Mouse (Mus musculus) neural tube, embryonic 11.5 days (tissue): ENCODE results near the gene Tpr. TPM values are rescaled to one million over a fixed set of nuclear protein-coding genes. Genes with fewer than 3 reads are reported as not detected.

Experiments
- ATAC-seq: fragments of 200-750 bp; cut with Nextera tagmentation; 2 replicates; pipeline ENCODE4 v1.8.0; 2017; ENCODE audit warnings: moderate number of reproducible peaks, mild to moderate bottlenecking, moderate TSS enrichment, moderate library complexity; ENCODE audit not compliant: insufficient read depth, low FRiP score, low TSS enrichment
- DNase-seq: peaks from one replicate; pipeline ENCODE4 v3.0.0-alpha.2; 2015; ENCODE audit warnings: low spot score
- H3K27ac ChIP-seq: fragments of 300-500 bp; sonication (generic); 2 replicates; pipeline ENCODE4 v1.5.1; 2014; ENCODE audit warnings: low read depth, mild to moderate bottlenecking, low read length
- H3K27me3 ChIP-seq: fragments of 300-500 bp; sonication (generic); 2 replicates; pipeline ENCODE4 v1.6.1; 2014; ENCODE audit warnings: mild to moderate bottlenecking, low read length, mixed read lengths; ENCODE audit not compliant: control insufficient read depth, insufficient read depth
- H3K36me3 ChIP-seq: fragments of 300-500 bp; sonication (generic); 2 replicates; pipeline ENCODE4 v1.6.1; 2014; ENCODE audit warnings: mild to moderate bottlenecking, low read length, moderate library complexity, mixed read lengths; ENCODE audit not compliant: control insufficient read depth, insufficient read depth
- H3K4me1 ChIP-seq: fragments of 300-500 bp; sonication (generic); 2 replicates; pipeline ENCODE4 v1.6.1; 2014; ENCODE audit warnings: low read length, mixed read lengths; ENCODE audit not compliant: control insufficient read depth, insufficient read depth
- H3K4me2 ChIP-seq: fragments of 300-500 bp; sonication (generic); 2 replicates; pipeline ENCODE4 v1.6.1; 2014; ENCODE audit warnings: low read depth, mild to moderate bottlenecking, moderate library complexity
- H3K4me3 ChIP-seq: fragments of 300-500 bp; sonication (generic); 2 replicates; pipeline ENCODE4 v1.5.1; 2014; ENCODE audit warnings: low read depth, low read length
- H3K9ac ChIP-seq: fragments of 300-500 bp; sonication (generic); 2 replicates; pipeline ENCODE4 v1.6.1; 2014; ENCODE audit warnings: mild to moderate bottlenecking, low read length
- H3K9me3 ChIP-seq: fragments of 300-500 bp; sonication (generic); 2 replicates; pipeline ENCODE4 v1.6.1; 2016; ENCODE audit warnings: low read length; ENCODE audit not compliant: control insufficient read depth
- WGBS: fragments of 180-500 bp; shearing (Covaris S2); extraction: QIAGEN DNeasy Blood & Tissue Kit; methylation state at CpG from one replicate; pipeline ENCODE4 v1.1.7; 2014; 5-methylcytosine and 5-hydroxymethylcytosine counted together
- polyA plus RNA-seq: library from polyadenylated mRNA; unstranded; fragments of >200 nt; fragmentation: Nextera tagmentation; extraction: Ambion mirVana; gene quantifications from 2 replicates; pipeline ENCODE4 v1.2.1, GENCODE M21; 2014

The Tpr gene
- 135 and 143 TPM in 2 replicates for polyA plus RNA-seq

DNA sequence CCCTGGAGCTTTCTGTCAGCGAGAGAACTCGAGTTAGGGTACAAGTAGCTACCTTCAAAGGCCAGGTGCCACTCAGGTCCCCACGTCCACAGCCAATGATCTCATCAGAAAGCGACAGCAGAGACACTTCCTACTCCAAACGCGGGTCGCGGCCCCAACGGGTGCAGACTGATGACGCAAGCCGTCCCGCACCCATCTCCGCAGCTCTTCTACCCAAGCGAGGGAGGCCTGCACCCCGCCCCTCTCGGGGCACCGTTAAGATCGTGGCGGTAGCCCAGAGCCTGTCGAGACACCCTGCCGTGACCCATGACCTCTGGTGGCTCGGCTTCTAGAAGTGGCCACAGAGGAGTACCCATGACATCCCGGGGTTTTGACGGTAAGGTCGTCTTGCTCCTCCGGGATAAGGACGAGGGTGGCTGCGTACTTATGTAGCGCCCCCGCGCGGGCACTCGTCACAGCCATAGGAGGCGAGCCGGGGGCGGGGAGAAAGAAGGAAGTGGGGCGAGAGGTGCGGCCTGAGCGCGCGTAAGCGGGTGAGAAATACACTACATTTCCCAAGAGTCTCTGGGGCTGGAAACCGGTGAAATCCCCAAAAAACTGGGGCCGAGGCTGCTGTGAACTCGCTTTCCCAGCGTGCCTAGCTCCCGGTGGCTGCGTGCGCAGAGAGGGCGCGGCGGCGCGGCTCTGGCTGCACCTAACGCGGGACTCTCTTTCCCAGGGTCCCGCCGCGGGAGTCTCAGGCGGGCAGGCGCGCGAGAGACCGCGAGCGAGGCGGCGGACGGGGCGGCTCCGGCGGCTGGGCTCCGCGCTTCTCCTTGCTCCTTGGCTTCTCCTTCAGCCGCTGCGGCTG is at the start of gene Tpr, which contains the start of gene Odr4:
Gene Tpr, plus strand, starts transcription at position 201 of the 850 bp plus-strand sequence.
Gene Odr4, minus strand, starts transcription at position 443 of the 850 bp plus-strand sequence.
- peak within 1 kb of the TSS; percentile 69 for H3K9ac ChIP-seq
- ATAC-seq (peak; percentile 96), DNase-seq (peak; percentile 99)
- H3K4me2 ChIP-seq = peak within 1 kb of the TSS; percentile 52
- H3K4me1 ChIP-seq = 0 out of 2 replicates have a peak, but pooled peaks cover 2% of the 10 kb centered on the region
- under 1% methylated on average over 76 of the region's 76 CpGs for WGBS
- no peaks in the 10 kb centered on the region for H3K9me3 ChIP-seq
- peak within 1 kb of the TSS; percentile 65 for H3K27ac ChIP-seq
- H3K4me3 ChIP-seq = peak within 1 kb of the TSS; percentile 82
- H3K27me3 ChIP-seq = no peaks in the 10 kb centered on the region
- no peaks in the 10 kb centered on the region; the same call in none of the 2 replicates for H3K36me3 ChIP-seq

DNA sequence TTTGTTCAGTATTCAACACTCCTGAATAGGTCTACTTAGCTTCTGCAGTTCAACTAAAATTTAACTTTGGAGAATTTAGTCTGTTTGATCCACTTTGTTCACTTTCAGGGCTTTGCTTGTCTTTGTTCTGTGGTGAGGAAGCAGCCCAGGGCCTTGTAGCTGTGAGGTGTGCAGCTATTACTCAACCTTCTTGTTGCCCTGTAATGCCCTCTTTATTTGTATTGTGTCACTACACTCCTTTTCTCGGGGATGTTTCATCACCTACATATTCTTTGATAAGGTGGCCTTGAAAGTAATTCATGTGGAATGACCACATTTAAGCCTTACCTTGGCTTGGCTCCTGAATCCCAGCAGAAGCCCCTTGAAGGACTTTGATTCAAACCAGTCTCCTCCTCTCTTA is 31.8 kb upstream of the Tpr start:
- Histone ChIP-seq H3K27ac (no peak overlapping the region), H3K36me3 (no peaks in the 10 kb centered on the region), H3K9ac (no peak overlapping the region), H3K9me3 (no peaks in the 10 kb centered on the region), H3K27me3 (no peaks in the 10 kb centered on the region), H3K4me2 (no peak overlapping the region), H3K4me3 (no peak overlapping the region), H3K4me1 (no peaks in the 10 kb centered on the region)
- no peak for DNase-seq
- WGBS = 83% methylated on average over 1 of the region's 1 CpGs
- no peak for ATAC-seq

GRCm38 (mm10) chr1:150372895-150373294 is 19.7 kb upstream of the Tpr start:
- Histone ChIP-seq H3K4me2 (no peak overlapping the region), H3K9ac (no peak overlapping the region), H3K9me3 (no peaks in the 10 kb centered on the region), H3K4me3 (no peak overlapping the region), H3K27me3 (no peaks in the 10 kb centered on the region), H3K36me3 (no peaks in the 10 kb centered on the region), H3K4me1 (no peaks in the 10 kb centered on the region), H3K27ac (no peak overlapping the region)
- no peak for ATAC-seq
- 89% methylated on average over 3 of the region's 3 CpGs for WGBS
- DNase-seq = no peak

DNA sequence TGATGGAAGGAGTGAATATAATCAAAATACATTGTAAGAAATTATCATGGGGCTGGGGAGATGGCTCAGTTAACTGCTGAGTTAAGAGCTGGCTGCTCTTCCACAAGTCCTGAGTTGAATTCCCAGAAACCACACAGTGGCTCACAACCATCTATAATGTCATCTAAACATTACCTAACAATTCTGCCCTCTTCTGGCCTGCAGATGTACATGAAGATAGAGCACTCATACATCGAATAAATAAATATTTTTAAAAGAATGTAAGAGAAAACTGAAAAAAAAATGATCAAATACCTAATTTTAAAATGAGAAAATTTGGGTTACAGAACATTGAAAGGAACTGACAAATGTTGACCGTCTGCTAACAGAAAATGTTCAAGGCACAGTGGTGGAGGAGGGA is 18.4 kb upstream of the Tpr start:
- no peak overlapping the region for H3K27ac ChIP-seq
- H3K4me3 ChIP-seq = no peak overlapping the region
- no peaks in the 10 kb centered on the region for H3K4me1 ChIP-seq
- 92% methylated on average over 2 of the region's 2 CpGs for WGBS
- H3K9me3 ChIP-seq = no peaks in the 10 kb centered on the region
- no peak overlapping the region for H3K4me2 ChIP-seq
- DNase-seq = no peak
- no peaks in the 10 kb centered on the region for H3K27me3 ChIP-seq
- no peaks in the 10 kb centered on the region for H3K36me3 ChIP-seq
- H3K9ac ChIP-seq = no peak overlapping the region
- ATAC-seq = no peak

DNA sequence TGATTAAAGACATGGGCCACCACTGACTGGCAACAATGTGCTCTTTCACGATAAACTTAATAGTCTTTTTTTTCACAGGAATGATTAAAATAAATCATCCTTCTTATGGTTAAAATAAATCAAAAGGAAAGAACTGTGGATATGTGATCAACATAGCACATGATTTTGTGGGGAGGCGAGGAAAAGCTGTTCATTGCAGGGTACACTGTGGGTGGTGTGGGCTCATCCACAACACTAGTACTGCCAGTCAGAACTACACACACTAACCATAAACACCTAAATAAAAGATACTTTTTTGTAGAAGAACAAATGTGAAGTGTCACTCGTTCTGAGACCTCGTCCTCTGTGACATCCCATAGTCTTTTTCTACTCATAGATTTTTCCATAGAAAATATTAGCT is 8.5 kb upstream of the Tpr start:
- no peaks in the 10 kb centered on the region for H3K4me1 ChIP-seq
- ATAC-seq (no peak), DNase-seq (no peak)
- WGBS = 94% methylated on average over 4 of the region's 4 CpGs
- H3K4me3 ChIP-seq = no peak overlapping the region
- no peaks in the 10 kb centered on the region for H3K36me3 ChIP-seq
- H3K27ac ChIP-seq = no peak overlapping the region
- H3K27me3 ChIP-seq = no peaks in the 10 kb centered on the region
- no peak overlapping the region for H3K4me2 ChIP-seq
- H3K9ac ChIP-seq = no peak overlapping the region
- H3K9me3 ChIP-seq = no peaks in the 10 kb centered on the region

DNA sequence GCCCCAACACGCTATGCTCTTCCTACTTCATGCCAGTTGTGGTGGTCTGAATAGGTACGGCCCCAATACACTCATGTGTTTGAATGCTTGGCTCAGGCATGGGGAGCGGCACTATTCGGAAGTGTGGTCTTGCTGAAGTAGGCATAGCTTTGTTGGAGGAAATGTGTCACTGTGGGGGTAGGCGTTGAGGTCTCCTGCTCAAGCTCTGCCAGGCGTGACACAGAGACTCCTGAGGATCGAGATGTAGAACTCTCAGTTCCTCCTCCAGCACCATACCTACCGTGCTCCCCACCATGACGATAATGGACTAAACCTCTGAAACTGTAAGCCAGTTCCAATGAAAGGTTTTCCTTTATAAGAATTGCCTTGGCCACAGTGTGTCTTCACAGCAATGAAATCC is 5.1 kb upstream of the Tpr start:
- Histone ChIP-seq H3K9ac (no peak overlapping the region), H3K4me2 (no peak overlapping the region), H3K27ac (no peak overlapping the region), H3K9me3 (no peaks in the 10 kb centered on the region), H3K27me3 (no peaks in the 10 kb centered on the region), H3K4me3 (no peak overlapping the region), H3K36me3 (no peaks in the 10 kb centered on the region), H3K4me1 (0 out of 2 replicates have a peak, but pooled peaks cover 2% of the 10 kb centered on the region)
- WGBS = 94% methylated on average over 9 of the region's 9 CpGs
- ATAC-seq (no peak), DNase-seq (no peak)

DNA sequence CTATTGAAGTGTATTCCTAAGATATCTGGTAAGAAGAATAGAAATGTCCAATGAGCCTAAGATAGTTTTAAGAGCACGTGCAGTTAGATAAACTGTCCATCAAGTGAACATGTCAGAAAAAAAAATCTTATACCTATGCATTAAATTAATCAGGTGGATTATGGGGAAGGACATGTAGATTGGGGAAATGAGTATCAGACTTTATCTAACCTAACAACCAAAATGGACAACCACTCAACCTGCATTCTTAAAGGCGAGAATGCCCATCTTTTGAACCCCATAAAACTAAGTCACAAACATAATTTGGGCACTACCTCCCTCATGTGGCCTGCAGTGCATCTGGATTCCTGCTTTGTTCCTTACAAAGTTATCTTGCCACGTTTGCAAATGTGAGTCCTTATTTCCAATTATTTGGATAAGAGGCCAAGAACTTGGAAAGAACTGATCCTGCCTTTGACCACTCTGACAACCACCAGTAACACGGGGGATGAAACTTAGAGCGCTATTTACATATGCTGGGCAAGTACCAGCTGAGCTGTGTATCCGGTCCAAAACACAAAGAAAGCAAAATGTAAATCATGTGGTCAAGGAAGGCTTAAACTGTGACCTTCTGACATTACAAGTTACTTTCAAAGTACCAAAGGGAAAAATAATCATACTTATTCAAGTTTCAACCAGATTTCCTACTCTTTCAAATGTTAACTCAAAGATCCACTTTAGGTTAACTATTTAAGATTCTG is 3.1 kb upstream of the Tpr start:
- Histone ChIP-seq H3K4me1 (0 out of 2 replicates have a peak, but pooled peaks cover 2% of the 10 kb centered on the region), H3K36me3 (no peaks in the 10 kb centered on the region), H3K4me2 (no peak overlapping the region), H3K4me3 (no peak overlapping the region), H3K9ac (no peak overlapping the region), H3K27ac (no peak overlapping the region), H3K9me3 (no peaks in the 10 kb centered on the region), H3K27me3 (no peaks in the 10 kb centered on the region)
- no peak for ATAC-seq
- WGBS = 93% methylated on average over 6 of the region's 6 CpGs
- DNase-seq = no peak

DNA sequence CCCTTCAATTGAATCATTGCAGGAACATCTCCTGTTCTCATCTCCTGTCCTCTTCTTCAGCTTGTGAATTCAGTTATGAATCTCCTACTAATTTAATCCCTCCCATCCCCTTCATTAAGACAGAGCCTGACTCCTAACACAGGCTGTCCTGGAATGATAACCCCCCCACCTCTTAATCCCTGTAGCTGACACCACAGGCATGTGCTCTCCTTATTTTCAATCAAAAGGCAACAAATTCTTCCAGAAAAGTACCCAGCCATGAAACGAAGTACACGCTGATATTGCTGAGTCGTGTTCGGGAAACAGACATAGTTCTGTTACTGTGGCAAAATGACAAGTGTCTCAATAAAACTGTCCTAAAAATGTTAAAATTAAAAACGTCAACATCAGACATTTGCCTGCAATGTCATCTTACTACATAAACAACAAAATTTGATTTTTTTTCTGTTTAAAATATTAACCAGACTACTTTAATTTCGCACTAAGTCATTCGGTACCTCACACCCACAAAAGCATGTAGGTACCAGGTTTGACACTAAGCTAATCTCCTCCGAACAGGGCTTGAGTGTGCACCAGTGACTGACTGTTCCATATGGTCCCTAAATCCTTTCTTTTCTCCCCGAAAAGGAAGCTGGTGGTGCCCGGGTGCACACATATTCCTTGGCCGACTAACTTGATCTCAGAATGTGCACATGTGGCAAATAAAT is 554 bp upstream of the Tpr start:
- Histone ChIP-seq H3K36me3 (no peaks in the 10 kb centered on the region; the same call in none of the 2 replicates), H3K9me3 (no peaks in the 10 kb centered on the region), H3K4me3 (peak overlapping the region; percentile 82), H3K4me2 (peak overlapping the region; percentile 43), H3K9ac (peak overlapping the region; percentile 69), H3K4me1 (0 out of 2 replicates have a peak, but pooled peaks cover 2% of the 10 kb centered on the region), H3K27ac (no peak overlapping the region), H3K27me3 (no peaks in the 10 kb centered on the region)
- no peak for DNase-seq
- peak; percentile 39 for ATAC-seq
- WGBS = 26% methylated on average over 11 of the region's 11 CpGs
